24 mouse cellular contexts compared by ENCODE assay signal in the genomic region with DNA sequence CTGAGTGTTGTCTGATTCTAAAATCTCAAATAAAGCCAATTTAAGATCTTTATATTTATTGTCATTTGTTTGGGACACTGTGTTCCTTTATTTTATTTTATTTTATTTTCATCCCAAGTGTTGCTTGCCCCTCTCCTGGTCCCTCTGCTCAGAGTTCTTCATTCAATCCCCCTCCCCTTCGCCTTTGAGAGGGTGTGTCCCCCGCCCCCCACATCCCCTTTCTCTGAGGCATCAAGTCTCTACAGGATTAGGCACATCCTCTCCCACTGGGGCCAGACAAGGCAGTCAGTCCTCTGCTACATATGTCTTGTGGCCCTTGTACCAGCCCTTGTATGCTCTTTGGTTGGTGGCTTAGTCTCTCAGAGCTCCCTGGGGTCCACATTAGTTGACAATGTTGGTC. TPM values are rescaled to one million over a fixed set of nuclear protein-coding genes. Genes with fewer than 3 reads are reported as not detected.
DNase-seq lines count a peak whose midpoint lies in the region; ATAC-seq and TF ChIP-seq lines count a peak whose summit lies in the region.
"Had no signal": no experiment of that assay in that cellular context is flagged by ENCODE, and none has a peak within 500 bp of the region (broad histone marks: within the 10 kb centered on the region; RNA-seq: fewer than 3 reads in every experiment).

No protein-coding gene starts in this region.

- H3K4me1 ChIP-seq in midbrain, embryonic 11.5 days (ENCODE audit: control insufficient read depth, insufficient read depth, low read length): 0 out of 2 replicates have a peak, but pooled peaks cover 3% of the 10 kb centered on the region
- no peaks in the 10 kb centered on the region for H3K4me1 ChIP-seq in midbrain, postnatal 0 days (ENCODE audit: insufficient read depth, low read length)
- H3K4me1 ChIP-seq in embryonic facial prominence, embryonic 10.5 days: peaks cover 15% of the 10 kb centered on the region
- H3K4me1 ChIP-seq in limb, embryonic 12.5 days (replicated peaks): peaks cover 11% of the 10 kb centered on the region
- H3K4me1 ChIP-seq in cerebellum, adult 2 months (ENCODE audit: control insufficient read depth, insufficient read depth, low read length): no peaks in the 10 kb centered on the region
- H3K4me1 ChIP-seq: forebrain, embryonic 13.5 days had no signal

- no peaks in the 10 kb centered on the region for H3K27me3 ChIP-seq in midbrain, embryonic 11.5 days (ENCODE audit: control insufficient read depth, insufficient read depth, low read length)
- H3K27me3 ChIP-seq in midbrain, postnatal 0 days (ENCODE audit: insufficient read depth, low read length): no peaks in the 10 kb centered on the region
- H3K27me3 ChIP-seq in embryonic facial prominence, embryonic 10.5 days (replicated peaks; ENCODE audit: low read depth, poor library complexity, severe bottlenecking): no peaks in the 10 kb centered on the region
- H3K27me3 ChIP-seq in limb, embryonic 12.5 days: no peaks in the 10 kb centered on the region
- H3K27me3 ChIP-seq in cerebellum, adult 2 months (ENCODE audit: control insufficient read depth, insufficient read depth, low read length): no peaks in the 10 kb centered on the region
- H3K27me3 ChIP-seq: forebrain, embryonic 13.5 days had no signal

- H3K4me3 ChIP-seq in midbrain, embryonic 11.5 days (ENCODE audit: low read depth, low read length): no peak overlapping the region
- H3K4me3 ChIP-seq in midbrain, postnatal 0 days (ENCODE audit: low read depth, low read length): no peak overlapping the region
- no peak overlapping the region for H3K4me3 ChIP-seq in embryonic facial prominence, embryonic 10.5 days
- no peak overlapping the region for H3K4me3 ChIP-seq in limb, embryonic 12.5 days (replicated peaks)
- no peak overlapping the region for H3K4me3 ChIP-seq in cerebellum, adult 2 months (replicated peaks; ENCODE audit: insufficient read depth, low read depth, low read length)
- H3K4me3 ChIP-seq: forebrain, embryonic 10.5 days; forebrain, embryonic 13.5 days; heart, adult 2 months; heart, embryonic 10.5 days; heart, embryonic 13.5 days had no signal

- peak; percentile 41 for DNase-seq in midbrain, embryonic 11.5 days (ENCODE audit: low spot score, missing footprints)
- no peak for DNase-seq in midbrain, postnatal 0 days (ENCODE audit: low spot score)
- no peak for DNase-seq in embryonic facial prominence, embryonic 10.5 days (ENCODE audit: low spot score)
- DNase-seq in cerebellum, adult 2 months: no peak
- DNase-seq in lung, postnatal 25 days (ENCODE audit: low spot score): no peak
- DNase-seq: adrenal gland, postnatal 36 days; cerebellum, adult 11 months; cerebellum, adult 9-11 months; cerebellum, postnatal 25 days; gastrocnemius, postnatal 10 days; gastrocnemius, postnatal 36 days; heart, adult 2 months; heart, postnatal 14 days; heart, postnatal 4 days had no signal

- no peak overlapping the region for H3K4me2 ChIP-seq in midbrain, embryonic 11.5 days
- no peak overlapping the region for H3K4me2 ChIP-seq in midbrain, postnatal 0 days (ENCODE audit: low read depth, low read length, poor library complexity, severe bottlenecking)
- no peak overlapping the region for H3K4me2 ChIP-seq in limb, embryonic 12.5 days
- H3K4me2 ChIP-seq: forebrain, embryonic 13.5 days; heart, embryonic 13.5 days; hindbrain, embryonic 14.5 days had no signal

- TF ChIP-seq CTCF in midbrain, postnatal 0 days (IDR thresholded peaks at IDR 0.05): no peak
- no peak for TF ChIP-seq CTCF in cerebellum, adult 2 months (IDR thresholded peaks at IDR 0.05; ENCODE audit: borderline replicate concordance, insufficient read depth, low read depth, low read length)

- no peak for TF ChIP-seq POLR2A in cerebellum, adult 2 months (IDR thresholded peaks at IDR 0.05; ENCODE audit: borderline replicate concordance, insufficient read depth, low read length)

- H3K9ac ChIP-seq in midbrain, embryonic 11.5 days (ENCODE audit: low read length): no peak overlapping the region
- no peak overlapping the region for H3K9ac ChIP-seq in midbrain, postnatal 0 days (replicated peaks; ENCODE audit: low read length, poor library complexity, severe bottlenecking)
- no peak overlapping the region for H3K9ac ChIP-seq in limb, embryonic 12.5 days (replicated peaks)
- H3K9ac ChIP-seq: forebrain, embryonic 13.5 days; heart, embryonic 13.5 days; hindbrain, embryonic 14.5 days had no signal

- no peak for ATAC-seq in midbrain, embryonic 11.5 days (ENCODE audit: low FRiP score)
- ATAC-seq in midbrain, postnatal 0 days (ENCODE audit: low FRiP score): no peak
- ATAC-seq in limb, embryonic 12.5 days (ENCODE audit: insufficient number of reproducible peaks, insufficient read depth, low FRiP score, low TSS enrichment, low read depth): 0 out of 2 replicates have a peak, but pooled peaks have one; percentile 22
- no peak for ATAC-seq in megakaryocyte progenitor cell, adult 5-6 weeks (replicated peaks; ENCODE audit: poor library complexity)
- ATAC-seq: forebrain, embryonic 13.5 days; forebrain, embryonic 16.5 days; inflammation-experienced regulatory T-cells, adult 6 months had no signal

- 53% methylated on average over 2 of the region's 2 CpGs for WGBS in midbrain, embryonic 11.5 days
- 52% methylated on average over 2 of the region's 2 CpGs for WGBS in midbrain, postnatal 0 days
- 47% methylated on average over 2 of the region's 2 CpGs for WGBS in embryonic facial prominence, embryonic 10.5 days
- 72% methylated on average over 2 of the region's 2 CpGs for WGBS in limb, embryonic 12.5 days
- WGBS in cerebellum, adult 2 months: 81% methylated on average over 2 of the region's 2 CpGs

- H3K27ac ChIP-seq in midbrain, embryonic 11.5 days (ENCODE audit: low read depth, low read length): no peak overlapping the region
- no peak overlapping the region for H3K27ac ChIP-seq in midbrain, postnatal 0 days (ENCODE audit: low read depth, low read length)
- peak overlapping the region; percentile 66 for H3K27ac ChIP-seq in embryonic facial prominence, embryonic 10.5 days (replicated peaks)
- H3K27ac ChIP-seq in limb, embryonic 12.5 days: no peak overlapping the region
- H3K27ac ChIP-seq in cerebellum, adult 2 months (ENCODE audit: insufficient read depth, low read length): no peak overlapping the region
- H3K27ac ChIP-seq: forebrain, embryonic 13.5 days; heart, adult 2 months; heart, embryonic 10.5 days; heart, embryonic 13.5 days; hindbrain, embryonic 14.5 days; hindbrain, postnatal 0 days had no signal

- no peaks in the 10 kb centered on the region for H3K9me3 ChIP-seq in midbrain, embryonic 11.5 days (ENCODE audit: control insufficient read depth, low read length)
- no peaks in the 10 kb centered on the region for H3K9me3 ChIP-seq in midbrain, postnatal 0 days (ENCODE audit: low read length)
- no peaks in the 10 kb centered on the region for H3K9me3 ChIP-seq in embryonic facial prominence, embryonic 10.5 days
- H3K9me3 ChIP-seq in limb, embryonic 12.5 days: no peaks in the 10 kb centered on the region
- H3K9me3 ChIP-seq: forebrain, embryonic 10.5 days; forebrain, embryonic 13.5 days; heart, embryonic 10.5 days; heart, embryonic 13.5 days had no signal

- H3K36me3 ChIP-seq in midbrain, embryonic 11.5 days (ENCODE audit: control insufficient read depth, insufficient read depth, low read length): no peaks in the 10 kb centered on the region
- H3K36me3 ChIP-seq in midbrain, postnatal 0 days (ENCODE audit: insufficient read depth, low read length): no peaks in the 10 kb centered on the region
- H3K36me3 ChIP-seq in embryonic facial prominence, embryonic 10.5 days (replicated peaks): no peaks in the 10 kb centered on the region
- H3K36me3 ChIP-seq in limb, embryonic 12.5 days: no peaks in the 10 kb centered on the region
- H3K36me3 ChIP-seq: forebrain, embryonic 10.5 days; heart, embryonic 10.5 days; heart, embryonic 13.5 days had no signal

RNA-seq across cellular contexts. Expression of gene Cd9, which starts 46.9 kb away (rescaled TPM):
- 34.7 and 40.9 TPM in 2 replicates for polyA plus RNA-seq in midbrain, embryonic 11.5 days (2014; fragmentation: Nextera tagmentation; extraction: Ambion mirVana)
- 40.3 and 49.1 TPM in 2 replicates for total RNA-seq in midbrain, postnatal 0 days (2014; rRNA removed)
- polyA plus RNA-seq in midbrain, postnatal 0 days (2015; fragmentation: Nextera tagmentation; extraction: Ambion mirVana): 105 and 118 TPM in 2 replicates
- 33.0 and 36.2 TPM in 2 replicates for polyA plus RNA-seq in embryonic facial prominence, embryonic 10.5 days (2016; fragmentation: Nextera tagmentation; extraction: Ambion mirVana)
- polyA plus RNA-seq in limb, embryonic 12.5 days (2016; fragmentation: Nextera tagmentation; extraction: Ambion mirVana): 65.5 and 71.0 TPM in 2 replicates
- polyA plus RNA-seq in cerebellum, adult 2 months (2012; rRNA removed): 91.2 and 96.9 TPM in 2 replicates
- 41.0 and 50.9 TPM in 2 replicates for total RNA-seq in megakaryocyte progenitor cell, adult 5-6 weeks (2015)
- 31.0 and 38.7 TPM in 2 replicates for total RNA-seq in megakaryocyte progenitor cell, adult 5-6 weeks (2017)
